Mouse (Mus musculus): ENCODE measurements around the gene Wdsub1. TPM values are rescaled to one million over a fixed set of nuclear protein-coding genes. Genes with fewer than 3 reads are reported as not detected.

Gene Wdsub1
- polyA plus RNA-seq, 1 experiment from 2014 or later: 34.2 TPM

GRCm38 (mm10) chr2:59802722-59803387 lies 79.5 kb downstream of the Wdsub1 start:
- no peaks in the 10 kb centered on the region for H3K27me3 ChIP-seq
- no peak overlapping the region for H3K27ac ChIP-seq
- no peaks in the 10 kb centered on the region for H3K9me3 ChIP-seq
- WGBS: 84% methylated on average over 8 of the region's 8 CpGs
- no peak overlapping the region for H3K4me2 ChIP-seq
- H3K36me3 ChIP-seq: peaks cover 49% of the 10 kb centered on the region
- peaks cover 2% of the 10 kb centered on the region; the same call in 1 of the 2 replicates for H3K4me1 ChIP-seq
- no peak overlapping the region for H3K4me3 ChIP-seq
- ATAC-seq (ENCODE audit: insufficient number of reproducible peaks, low FRiP score, low TSS enrichment, low read depth): no peak
- H3K9ac ChIP-seq: no peak overlapping the region

All from limb, embryonic 15.5 days (tissue).